ENCODE assay signal across 8 mouse cellular contexts in the genomic region with DNA sequence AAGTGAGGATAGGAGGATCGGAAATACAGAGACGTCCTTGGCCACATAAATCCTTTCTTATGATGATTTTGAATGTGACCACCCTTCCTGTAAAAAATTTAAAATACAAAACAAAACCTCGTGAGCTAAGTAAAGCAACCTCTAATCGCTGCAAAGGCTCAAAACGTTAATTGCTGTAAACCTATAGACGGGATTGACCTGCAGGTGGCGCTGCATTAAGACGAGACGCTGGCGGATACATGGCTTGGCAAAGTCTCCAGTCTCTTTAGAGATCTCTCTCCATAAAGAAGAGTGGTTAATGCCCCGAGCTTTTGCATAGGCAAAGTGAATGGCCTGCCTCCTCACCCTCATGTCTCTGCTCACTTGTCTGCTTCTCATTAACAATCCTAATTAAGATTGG. TPM values are rescaled to one million over a fixed set of nuclear protein-coding genes. Genes with fewer than 3 reads are reported as not detected.
DNase-seq lines count a peak whose midpoint lies in the region; ATAC-seq lines count a peak whose summit lies in the region.

No protein-coding gene starts in this region.

- peaks cover 9% of the 10 kb centered on the region; the same call in 1 of the 2 replicates for H3K27me3 ChIP-seq in midbrain, embryonic 11.5 days (ENCODE audit: control insufficient read depth, insufficient read depth, low read length)

- no peak overlapping the region for H3K4me3 ChIP-seq in midbrain, embryonic 11.5 days (ENCODE audit: low read depth, low read length)

- peaks cover 9% of the 10 kb centered on the region; the same call in 1 of the 2 replicates for H3K4me1 ChIP-seq in midbrain, embryonic 11.5 days (ENCODE audit: control insufficient read depth, insufficient read depth, low read length)

- DNase-seq in cerebellum, adult 18-20 months, result peak; percentile 11 to 14
- DNase-seq in 416B (ENCODE audit: low read depth), result peak; percentile 22
- DNase-seq in cerebellum, adult 8-10 months, result peak; percentile 5
- DNase-seq in kidney, postnatal 4 days, result peak; percentile 63 to 68
- DNase-seq in midbrain, embryonic 11.5 days (ENCODE audit: low spot score, missing footprints), result peak; percentile 92
- no peak for DNase-seq in gastrocnemius, postnatal 14 days

- ATAC-seq in cerebellum, adult (ENCODE audit: insufficient number of reproducible peaks, low FRiP score, low TSS enrichment), result no peak
- no peak for ATAC-seq in midbrain, embryonic 11.5 days (ENCODE audit: low FRiP score)
- no peak for ATAC-seq in granulocyte monocyte progenitor cell, adult 5-6 weeks (replicated peaks; ENCODE audit: poor library complexity, severe bottlenecking)

- H3K9me3 ChIP-seq in midbrain, embryonic 11.5 days (ENCODE audit: control insufficient read depth, low read length), result no peaks in the 10 kb centered on the region

- intact Hi-C loops in gastrocnemius, postnatal 14 days (cut with DNase I; ENCODE audit: low total_unique reads), result no loop called here

- 15% methylated on average over 11 of the region's 11 CpGs for WGBS in midbrain, embryonic 11.5 days

- H3K27ac ChIP-seq in midbrain, embryonic 11.5 days (ENCODE audit: low read depth, low read length), result no peak overlapping the region

- H3K36me3 ChIP-seq in midbrain, embryonic 11.5 days (ENCODE audit: control insufficient read depth, insufficient read depth, low read length), result no peaks in the 10 kb centered on the region

- no peak overlapping the region for H3K4me2 ChIP-seq in midbrain, embryonic 11.5 days

- no peak overlapping the region for H3K9ac ChIP-seq in midbrain, embryonic 11.5 days (ENCODE audit: low read length)

RNA-seq across cellular contexts. Expression of a gene that starts 2.0 kb away (rescaled TPM):
- 3.2 and 3.4 TPM in 2 replicates for polyA plus RNA-seq in midbrain, embryonic 11.5 days (2014; fragmentation: Nextera tagmentation; extraction: Ambion mirVana)
- total RNA-seq in granulocyte monocyte progenitor cell, adult 5-6 weeks (2014; fragmentation: Nextera tagmentation), result not detected in 2 replicates
- total RNA-seq in granulocyte monocyte progenitor cell, adult 5-6 weeks (2017), result not detected in 2 replicates
- total RNA-seq in gastrocnemius, postnatal 14 days (2021), result not detected
